Mouse (Mus musculus): ENCODE measurements at regions not wholly inside any gene's neighbourhood (a gene's known extent, or its start where the extent isn't known, plus 50 kb on each side); places are given as distances from the start of the nearest gene placed in this dataset.

- TF ChIP-seq POLR2A (IDR thresholded peaks at IDR 0.05; ENCODE audit: insufficient read length, low read depth): no peak
- no peak for TF ChIP-seq POLR2AphosphoS2 (IDR thresholded peaks at IDR 0.05; ENCODE audit: insufficient read length, low read depth)
These were observed 2557.0 kb upstream of the Gm6569 start for GRCm38 (mm10) chr15:71277388-71277787.
